22 mouse cellular contexts compared by ENCODE assay signal in genomic region chrX:12968979-12969746, GRCm38 (mm10).
DNase-seq lines count a peak whose midpoint lies in the region; ATAC-seq and TF ChIP-seq lines count a peak whose summit lies in the region.
"Had no signal": no experiment of that assay in that cellular context is flagged by ENCODE, and none has a peak within 500 bp of the region (broad histone marks: within the 10 kb centered on the region; RNA-seq: fewer than 3 reads in every experiment).

No protein-coding gene starts in this region.

- peak; percentile 4 for DNase-seq in CD4-positive helper T cell, adult 2 months (ENCODE audit: low read depth, low spot score)
- DNase-seq in thymus, postnatal 14 days: peak; percentile 18
- DNase-seq in heart, adult 8-10 months (ENCODE audit: low spot score): no peak
- no peak for DNase-seq in kidney, adult 2 months
- DNase-seq in layer of hippocampus, adult 8-10 months (ENCODE audit: low spot score in 2 of 2): no peak
- DNase-seq in lung, postnatal 14 days: no peak
- DNase-seq: cerebellum, adult 8-10 months; gastrocnemius, postnatal 25 days; layer of hippocampus, postnatal 36 days had no signal

- no peak overlapping the region for H3K4me3 ChIP-seq in bone marrow macrophage, adult 2 months (ENCODE audit: insufficient read depth, low read length)
- no peak overlapping the region for H3K4me3 ChIP-seq in kidney, adult 2 months (ENCODE audit: insufficient read depth, low read depth, low read length)
- H3K4me3 ChIP-seq: embryonic facial prominence, embryonic 12.5 days; erythroblast, embryonic 14.5 days; forebrain, embryonic 15.5 days; heart, embryonic 10.5 days; hindbrain, embryonic 13.5 days; kidney, embryonic 15.5 days; liver, embryonic 15.5 days; neural tube, embryonic 12.5 days had no signal

- TF ChIP-seq CTCF in bone marrow macrophage, adult 2 months (IDR thresholded peaks at IDR 0.05; ENCODE audit: low read depth, low read length): no peak
- TF ChIP-seq CTCF in kidney, adult 2 months (conservative IDR thresholded peaks at IDR 0.05; ENCODE audit: insufficient read depth, insufficient read length, low read depth, low read length): no peak

- TF ChIP-seq POLR2A in bone marrow macrophage, adult 2 months (IDR thresholded peaks at IDR 0.05; ENCODE audit: borderline replicate concordance, low read depth, low read length): no peak
- TF ChIP-seq POLR2A in kidney, adult 2 months (IDR thresholded peaks at IDR 0.05; ENCODE audit: low read depth, low read length): no peak

- WGBS in kidney, adult 2 months: 76% methylated on average over 7 of the region's 7 CpGs

- H3K27me3 ChIP-seq in kidney, adult 2 months (replicated peaks; ENCODE audit: control insufficient read depth, insufficient read depth, low read length): no peaks in the 10 kb centered on the region
- H3K27me3 ChIP-seq: CH12.LX; embryonic facial prominence, embryonic 12.5 days; forebrain, embryonic 15.5 days; hindbrain, embryonic 13.5 days; liver, embryonic 15.5 days; neural tube, embryonic 12.5 days had no signal

- peaks cover 20% of the 10 kb centered on the region for H3K4me1 ChIP-seq in bone marrow macrophage, adult 2 months (ENCODE audit: control insufficient read depth, insufficient read depth, low read length)
- no peaks in the 10 kb centered on the region for H3K4me1 ChIP-seq in kidney, adult 2 months (ENCODE audit: control insufficient read depth, insufficient read depth, low read length)
- H3K4me1 ChIP-seq: embryonic facial prominence, embryonic 12.5 days; forebrain, embryonic 15.5 days; heart, embryonic 10.5 days; hindbrain, embryonic 13.5 days; kidney, embryonic 15.5 days; liver, embryonic 15.5 days; neural tube, embryonic 12.5 days had no signal

- H3K27ac ChIP-seq in bone marrow macrophage, adult 2 months (ENCODE audit: insufficient read depth, low read depth, low read length): peak overlapping the region; percentile 61
- H3K27ac ChIP-seq in kidney, adult 2 months (ENCODE audit: insufficient read depth, low read depth, low read length): no peak overlapping the region
- H3K27ac ChIP-seq: embryonic facial prominence, embryonic 12.5 days; forebrain, embryonic 15.5 days; heart, embryonic 10.5 days; hindbrain, embryonic 13.5 days; kidney, embryonic 15.5 days; liver, embryonic 15.5 days; neural tube, embryonic 12.5 days had no signal

- peak; percentile 94 for ATAC-seq in megakaryocyte, adult 5-6 weeks (ENCODE audit: poor library complexity, severe bottlenecking)
- ATAC-seq: forebrain, embryonic 15.5 days; intestine, embryonic 16.5 days; lung, postnatal 0 days had no signal

- no peaks in the 10 kb centered on the region for H3K36me3 ChIP-seq in kidney, adult 2 months (ENCODE audit: control insufficient read depth, insufficient read depth, low read length)
- H3K36me3 ChIP-seq: embryonic facial prominence, embryonic 12.5 days; forebrain, embryonic 15.5 days; heart, embryonic 10.5 days; hindbrain, embryonic 13.5 days; kidney, embryonic 15.5 days; liver, embryonic 15.5 days; neural tube, embryonic 12.5 days had no signal

Comparison
In these comparisons a context has a peak if more than half of its experiments do, and no peak if none do; other contexts are left out.
1. DNase-seq: peak in CD4-positive helper T cell, adult 2 months (single experiment) and thymus, postnatal 14 days (single experiment); none in heart, adult 8-10 months (single experiment), kidney, adult 2 months (single experiment), layer of hippocampus, adult 8-10 months (0 of 2) and lung, postnatal 14 days (single experiment).